Mouse (Mus musculus): Measurements from ENCODE around the gene Tha1. TPM values are rescaled to one million over a fixed set of nuclear protein-coding genes. Genes with fewer than 3 reads are reported as not detected.

Gene Tha1
- 2.5 and 2.8 TPM in 2 replicates for polyA plus RNA-seq (2016; fragmentation: Nextera tagmentation; extraction: Ambion mirVana)

DNA sequence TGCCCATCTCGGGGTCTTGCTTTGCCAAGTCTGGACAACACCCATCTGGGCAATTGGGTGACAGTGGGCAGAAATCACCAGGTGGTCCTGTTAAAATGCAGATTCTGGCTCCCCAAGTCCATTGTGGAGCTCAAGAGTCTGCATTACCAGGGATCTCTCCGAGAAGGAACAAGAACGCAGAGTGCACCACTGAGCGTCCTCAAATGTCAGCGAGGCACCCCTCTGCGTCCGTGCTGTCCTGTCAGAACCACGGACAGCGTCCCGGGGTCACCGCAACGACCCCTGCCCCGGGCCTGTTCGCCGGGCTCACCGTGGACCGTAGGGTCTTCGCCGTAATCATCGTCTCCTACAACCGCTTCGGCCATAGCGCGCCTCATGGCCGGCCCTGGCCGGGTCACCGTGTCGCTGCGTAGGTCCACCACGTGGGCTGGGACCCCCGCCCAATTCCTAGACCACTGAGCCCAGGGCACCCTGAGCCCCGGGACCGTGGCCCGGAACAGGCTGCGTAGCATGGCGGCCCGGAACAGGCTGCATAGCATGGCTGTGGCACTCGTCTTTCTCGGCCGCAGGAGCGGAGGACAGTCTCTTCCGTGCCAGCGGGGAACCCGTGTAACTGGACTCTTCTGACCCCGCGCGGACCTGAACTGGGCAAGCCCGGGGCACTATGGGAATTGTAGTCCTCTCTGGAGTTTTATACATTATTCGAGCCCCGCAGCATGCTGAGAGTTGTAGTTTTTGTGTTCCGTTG, at the start of gene Tha1:
Gene Tha1 (minus strand): TSS at position 621 of the 748 bp plus-strand sequence.
- peak; percentile 70; the same call in 1 of the 2 replicates for ATAC-seq (ENCODE audit: insufficient number of reproducible peaks, insufficient read depth, low FRiP score, low TSS enrichment)
- 1% methylated on average over 51 of the region's 51 CpGs for WGBS
- Histone ChIP-seq H3K4me2 (replicated peaks) (peak within 1 kb of the TSS; percentile 96), H3K27ac (no peak within 1 kb of the TSS), H3K9ac (peak within 1 kb of the TSS; percentile 66), H3K4me3 (peak within 1 kb of the TSS; percentile 69), H3K4me1 (peaks cover 13% of the 10 kb centered on the region), H3K9me3 (no peaks in the 10 kb centered on the region), H3K27me3 (no peaks in the 10 kb centered on the region; the same call in 1 of the 2 replicates), H3K36me3 (no peaks in the 10 kb centered on the region)

DNA sequence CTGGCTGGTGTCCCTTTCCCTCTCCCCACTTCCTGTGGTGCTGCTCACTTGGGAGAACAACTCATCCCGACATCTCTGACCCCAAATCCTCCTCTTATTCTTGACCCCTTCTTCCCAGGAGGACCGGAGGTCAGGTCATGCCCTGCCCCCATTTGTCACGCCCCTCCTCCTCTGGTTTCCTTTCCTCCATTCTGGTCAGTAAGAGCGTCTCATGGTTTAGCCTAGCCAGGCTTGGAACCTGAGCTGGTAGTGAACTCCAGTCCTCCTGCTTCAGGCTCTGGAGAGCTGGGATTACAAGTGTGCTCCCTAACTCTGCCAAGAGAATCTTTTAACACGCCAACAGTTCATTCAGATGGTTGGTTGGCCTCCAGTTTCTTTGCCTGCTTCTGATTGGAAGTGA, 45.9 kb upstream of the Tha1 start:
- Histone ChIP-seq H3K27ac (no peak overlapping the region), H3K9ac (no peak overlapping the region), H3K4me2 (replicated peaks) (no peak overlapping the region), H3K4me1 (0 out of 2 replicates have a peak, but pooled peaks cover 5% of the 10 kb centered on the region), H3K36me3 (no peaks in the 10 kb centered on the region), H3K4me3 (no peak overlapping the region), H3K27me3 (no peaks in the 10 kb centered on the region), H3K9me3 (peaks cover 7% of the 10 kb centered on the region; the same call in 1 of the 2 replicates)
- ATAC-seq (ENCODE audit: insufficient number of reproducible peaks, insufficient read depth, low FRiP score, low TSS enrichment) = no peak
- WGBS = 5% methylated on average over 5 of the region's 5 CpGs

DNA sequence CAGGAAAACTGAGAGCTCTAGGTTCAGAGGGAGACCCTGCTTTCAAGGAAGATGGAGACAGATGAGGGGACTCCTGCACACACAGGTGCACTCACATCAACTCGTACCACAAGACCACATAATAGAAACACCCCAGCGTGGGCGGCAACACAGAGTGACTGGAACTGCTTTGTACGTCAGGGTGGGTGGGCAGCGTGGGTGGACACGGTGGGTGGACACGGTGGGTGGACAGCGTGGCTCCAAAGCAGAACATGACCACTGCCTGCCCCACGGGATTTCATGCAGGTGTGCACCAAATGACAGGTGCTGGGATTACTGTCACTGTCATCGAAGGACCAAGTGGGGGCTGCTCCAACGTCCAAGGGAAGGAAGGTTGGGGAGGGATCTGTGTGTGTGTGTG, 45.3 kb upstream of the Tha1 start:
- Histone ChIP-seq H3K4me3 (no peak overlapping the region), H3K27me3 (no peaks in the 10 kb centered on the region), H3K27ac (no peak overlapping the region), H3K9ac (no peak overlapping the region), H3K36me3 (no peaks in the 10 kb centered on the region), H3K9me3 (peaks cover 7% of the 10 kb centered on the region; the same call in 1 of the 2 replicates), H3K4me2 (replicated peaks) (no peak overlapping the region), H3K4me1 (0 out of 2 replicates have a peak, but pooled peaks cover 5% of the 10 kb centered on the region)
- no peak for ATAC-seq (ENCODE audit: insufficient number of reproducible peaks, insufficient read depth, low FRiP score, low TSS enrichment)
- WGBS = 77% methylated on average over 11 of the region's 11 CpGs

- no peak overlapping the region for H3K27ac ChIP-seq
- H3K4me3 ChIP-seq = no peak overlapping the region
- H3K36me3 ChIP-seq = no peaks in the 10 kb centered on the region
- no peaks in the 10 kb centered on the region for H3K27me3 ChIP-seq
- peaks cover 12% of the 10 kb centered on the region; the same call in 1 of the 2 replicates for H3K4me1 ChIP-seq
- peaks cover 7% of the 10 kb centered on the region; the same call in 1 of the 2 replicates for H3K9me3 ChIP-seq
- H3K4me2 ChIP-seq (replicated peaks) = no peak overlapping the region
- WGBS = 95% methylated on average over 7 of the region's 7 CpGs
- no peak for ATAC-seq (ENCODE audit: insufficient number of reproducible peaks, insufficient read depth, low FRiP score, low TSS enrichment)
- no peak overlapping the region for H3K9ac ChIP-seq
Observed at GRCm38 (mm10) chr11:117915837-117916236, 42.6 kb upstream of the Tha1 start.

DNA sequence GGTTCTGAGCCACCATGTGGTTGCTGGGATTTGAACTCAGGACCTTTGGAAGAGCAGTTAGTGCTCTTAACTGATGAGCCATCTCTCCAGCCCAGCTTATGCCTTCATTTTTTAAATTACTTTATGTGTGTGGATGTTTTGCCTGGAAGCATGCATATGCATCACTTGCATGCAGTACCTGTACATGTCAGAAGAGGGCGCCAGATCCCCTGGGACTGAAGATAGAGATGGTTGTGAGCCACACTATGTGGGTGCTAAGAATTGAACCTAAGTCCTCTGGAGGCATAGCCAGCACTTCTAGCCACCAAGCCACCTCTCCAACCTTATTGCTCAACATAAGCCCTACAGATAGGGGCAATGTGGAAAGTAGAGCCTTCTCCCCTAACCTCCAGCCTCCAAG, 42.1 kb upstream of the Tha1 start:
- ATAC-seq (ENCODE audit: insufficient number of reproducible peaks, insufficient read depth, low FRiP score, low TSS enrichment) = no peak

GRCm38 (mm10) chr11:117914531-117914930, 41.2 kb upstream of the Tha1 start:
- no peak overlapping the region for H3K4me2 ChIP-seq (replicated peaks)
- WGBS = 66% methylated on average over 12 of the region's 12 CpGs
- peaks cover 7% of the 10 kb centered on the region; the same call in 1 of the 2 replicates for H3K9me3 ChIP-seq
- no peak overlapping the region for H3K4me3 ChIP-seq
- no peaks in the 10 kb centered on the region for H3K27me3 ChIP-seq
- peaks cover 12% of the 10 kb centered on the region; the same call in 1 of the 2 replicates for H3K4me1 ChIP-seq
- H3K9ac ChIP-seq = no peak overlapping the region
- no peak overlapping the region for H3K27ac ChIP-seq
- ATAC-seq (ENCODE audit: insufficient number of reproducible peaks, insufficient read depth, low FRiP score, low TSS enrichment) = no peak
- H3K36me3 ChIP-seq = no peaks in the 10 kb centered on the region

More for the DNA sequence above, 42.1 kb upstream of the Tha1 start:
- Histone ChIP-seq H3K4me3 (no peak overlapping the region), H3K27ac (no peak overlapping the region), H3K4me2 (replicated peaks) (no peak overlapping the region), H3K9me3 (peaks cover 7% of the 10 kb centered on the region; the same call in 1 of the 2 replicates), H3K9ac (no peak overlapping the region), H3K4me1 (peaks cover 12% of the 10 kb centered on the region; the same call in 1 of the 2 replicates), H3K36me3 (no peaks in the 10 kb centered on the region), H3K27me3 (no peaks in the 10 kb centered on the region)
- 50% methylated on average over 1 of the region's 1 CpGs for WGBS

DNA sequence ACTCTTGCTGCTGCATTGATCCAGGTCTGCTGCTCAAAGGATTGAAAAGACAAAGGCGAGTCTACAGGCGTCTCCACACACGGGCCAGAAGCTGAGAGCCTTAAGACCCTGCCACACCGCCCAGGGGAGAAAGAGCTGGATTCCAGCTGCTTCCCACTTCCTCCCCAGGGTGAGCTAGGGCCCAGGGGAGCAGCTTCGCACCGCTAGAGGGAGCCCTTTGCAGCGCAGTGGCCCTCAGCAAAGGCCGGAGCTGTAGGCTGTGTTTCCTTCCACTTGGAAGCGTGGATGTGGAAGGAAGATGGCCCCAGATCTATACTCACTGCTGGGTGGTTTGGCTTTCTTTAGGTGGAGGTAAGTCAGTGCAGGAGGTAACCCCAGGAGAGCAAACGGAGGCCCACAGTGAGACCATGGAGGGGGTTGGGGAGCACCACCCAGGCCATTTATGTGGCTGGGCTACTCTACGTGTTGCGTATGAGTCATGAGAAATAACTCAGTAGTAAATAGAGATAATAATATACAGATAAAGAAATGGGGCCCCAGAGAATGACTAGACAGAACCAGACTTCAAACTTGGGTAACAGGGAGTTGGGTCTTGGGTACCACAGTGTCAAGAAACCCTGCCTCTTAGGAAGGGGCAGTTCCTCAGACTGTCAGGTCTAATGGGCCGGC, 39.5 kb upstream of the Tha1 start:
- H3K36me3 ChIP-seq = no peaks in the 10 kb centered on the region
- peak; percentile 54; the same call in 1 of the 2 replicates for ATAC-seq (ENCODE audit: insufficient number of reproducible peaks, insufficient read depth, low FRiP score, low TSS enrichment)
- 31% methylated on average over 13 of the region's 13 CpGs for WGBS
- H3K4me2 ChIP-seq (replicated peaks) = peak overlapping the region; percentile 24; the same call in 1 of the 2 replicates
- no peak overlapping the region for H3K4me3 ChIP-seq
- H3K9me3 ChIP-seq = peaks cover 7% of the 10 kb centered on the region; the same call in 1 of the 2 replicates
- H3K27me3 ChIP-seq = no peaks in the 10 kb centered on the region
- no peak overlapping the region for H3K27ac ChIP-seq
- no peak overlapping the region for H3K9ac ChIP-seq
- peaks cover 7% of the 10 kb centered on the region; the same call in 1 of the 2 replicates for H3K4me1 ChIP-seq

- Histone ChIP-seq H3K4me2 (replicated peaks) (no peak overlapping the region), H3K4me1 (peaks cover 7% of the 10 kb centered on the region; the same call in 1 of the 2 replicates), H3K4me3 (no peak overlapping the region), H3K9ac (no peak overlapping the region), H3K27me3 (no peaks in the 10 kb centered on the region), H3K27ac (no peak overlapping the region), H3K36me3 (no peaks in the 10 kb centered on the region), H3K9me3 (no peaks in the 10 kb centered on the region)
- WGBS = 88% methylated on average over 8 of the region's 8 CpGs
- ATAC-seq (ENCODE audit: insufficient number of reproducible peaks, insufficient read depth, low FRiP score, low TSS enrichment) = no peak
Observed at GRCm38 (mm10) chr11:117909337-117909736, 36.1 kb upstream of the Tha1 start.

- no peaks in the 10 kb centered on the region for H3K4me1 ChIP-seq
- no peak overlapping the region for H3K4me2 ChIP-seq (replicated peaks)
- no peak overlapping the region for H3K4me3 ChIP-seq
- 82% methylated on average over 8 of the region's 8 CpGs for WGBS
- H3K9me3 ChIP-seq = no peaks in the 10 kb centered on the region; the same call in 1 of the 2 replicates
- no peak overlapping the region for H3K27ac ChIP-seq
- H3K27me3 ChIP-seq = no peaks in the 10 kb centered on the region
- no peaks in the 10 kb centered on the region for H3K36me3 ChIP-seq
- no peak overlapping the region for H3K9ac ChIP-seq
- ATAC-seq (ENCODE audit: insufficient number of reproducible peaks, insufficient read depth, low FRiP score, low TSS enrichment) = no peak
Observed at GRCm38 (mm10) chr11:117904442-117904841, 31.2 kb upstream of the Tha1 start.

- Histone ChIP-seq H3K4me3 (no peak overlapping the region), H3K9me3 (no peaks in the 10 kb centered on the region; the same call in 1 of the 2 replicates), H3K9ac (no peak overlapping the region), H3K27me3 (no peaks in the 10 kb centered on the region), H3K36me3 (no peaks in the 10 kb centered on the region), H3K4me1 (no peaks in the 10 kb centered on the region), H3K27ac (no peak overlapping the region), H3K4me2 (replicated peaks) (no peak overlapping the region)
- WGBS = 65% methylated on average over 2 of the region's 2 CpGs
- ATAC-seq (ENCODE audit: insufficient number of reproducible peaks, insufficient read depth, low FRiP score, low TSS enrichment) = no peak
Observed at GRCm38 (mm10) chr11:117902282-117902681, 29.0 kb upstream of the Tha1 start.

DNA sequence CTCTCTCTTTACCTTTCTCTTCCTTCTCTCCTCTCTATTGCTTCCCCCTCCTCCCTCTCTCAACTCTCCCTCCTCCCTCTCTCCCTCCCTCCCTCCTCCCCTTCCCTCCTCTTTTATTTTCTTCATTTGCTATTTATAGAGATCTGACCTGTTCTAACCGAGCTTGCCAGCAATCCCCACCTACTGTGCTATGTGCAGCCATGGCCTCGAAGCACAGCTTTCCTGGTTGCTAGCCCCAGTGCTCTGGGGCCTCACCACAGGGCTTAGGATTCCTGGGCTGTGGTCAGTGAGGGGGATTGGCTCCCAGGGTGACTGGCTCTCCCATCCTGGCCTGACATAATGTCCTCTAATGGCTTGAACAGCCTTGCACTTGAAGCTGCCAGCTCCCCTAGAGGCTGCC, 23.3 kb upstream of the Tha1 start:
- no peak overlapping the region for H3K4me3 ChIP-seq
- H3K27me3 ChIP-seq = no peaks in the 10 kb centered on the region; the same call in 1 of the 2 replicates
- H3K9me3 ChIP-seq = no peaks in the 10 kb centered on the region; the same call in 1 of the 2 replicates
- ATAC-seq (ENCODE audit: insufficient number of reproducible peaks, insufficient read depth, low FRiP score, low TSS enrichment) = no peak
- H3K4me2 ChIP-seq (replicated peaks) = no peak overlapping the region
- H3K36me3 ChIP-seq = no peaks in the 10 kb centered on the region
- 56% methylated on average over 2 of the region's 2 CpGs for WGBS
- H3K9ac ChIP-seq = no peak overlapping the region
- H3K27ac ChIP-seq = no peak overlapping the region
- no peaks in the 10 kb centered on the region for H3K4me1 ChIP-seq

Measured in embryonic facial prominence, embryonic 12.5 days (tissue).